15 mouse cellular contexts compared by ENCODE assay signal in the genomic region with DNA sequence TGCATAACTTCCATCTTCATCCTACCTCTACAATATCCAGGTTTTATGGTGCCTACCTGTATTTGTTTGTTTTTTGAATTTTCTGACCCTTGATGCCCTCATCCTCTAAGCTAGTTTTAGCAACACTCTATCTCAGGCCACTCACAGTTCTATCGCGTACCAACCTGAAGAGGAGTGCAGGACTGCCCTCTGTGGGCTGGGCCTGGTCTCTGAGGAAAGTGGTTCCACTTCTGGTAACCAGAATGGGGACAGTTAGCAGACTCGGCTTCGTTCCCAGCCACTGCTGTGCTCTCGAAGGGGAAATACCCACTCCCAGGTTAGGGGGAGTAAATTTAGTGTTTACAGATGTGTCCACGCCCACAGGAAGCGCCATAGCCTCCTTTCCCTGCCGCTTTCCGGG. TPM values are rescaled to one million over a fixed set of nuclear protein-coding genes. Genes with fewer than 3 reads are reported as not detected.
DNase-seq lines count a peak whose midpoint lies in the region; ATAC-seq and TF ChIP-seq lines count a peak whose summit lies in the region.
"Had no signal": no experiment of that assay in that cellular context is flagged by ENCODE, and none has a peak within 500 bp of the region (broad histone marks: within the 10 kb centered on the region; RNA-seq: fewer than 3 reads in every experiment).

No protein-coding gene starts in this region.

- 32% methylated on average over 9 of the region's 9 CpGs for WGBS in intestine, postnatal 0 days
- 30% methylated on average over 9 of the region's 9 CpGs for WGBS in intestine, embryonic 16.5 days
- WGBS in bone marrow, adult 2 months: 5% methylated on average over 9 of the region's 9 CpGs
- 13% methylated on average over 9 of the region's 9 CpGs for WGBS in kidney, embryonic 15.5 days
- 55% methylated on average over 9 of the region's 9 CpGs for WGBS in hindbrain, embryonic 10.5 days

- H3K36me3 ChIP-seq in intestine, postnatal 0 days (ENCODE audit: control insufficient read depth, insufficient read depth): no peaks in the 10 kb centered on the region
- no peaks in the 10 kb centered on the region for H3K36me3 ChIP-seq in intestine, embryonic 16.5 days (ENCODE audit: control insufficient read depth, insufficient read depth, low read length)
- no peaks in the 10 kb centered on the region for H3K36me3 ChIP-seq in kidney, embryonic 15.5 days
- no peaks in the 10 kb centered on the region for H3K36me3 ChIP-seq in megakaryocyte, embryonic 14.5 days (replicated peaks; ENCODE audit: low read length)
- H3K36me3 ChIP-seq in hindbrain, embryonic 10.5 days: no peaks in the 10 kb centered on the region
- H3K36me3 ChIP-seq: forebrain, embryonic 12.5 days; G1E; hindbrain, embryonic 12.5 days had no signal

- no peak for ATAC-seq in intestine, postnatal 0 days
- ATAC-seq in intestine, embryonic 16.5 days: no peak
- peak; percentile 58; the same call in 1 of the 2 replicates for ATAC-seq in kidney, embryonic 15.5 days (replicated peaks; ENCODE audit: low FRiP score)

- H3K27me3 ChIP-seq in intestine, postnatal 0 days (replicated peaks; ENCODE audit: control insufficient read depth, insufficient read depth, low read length): no peaks in the 10 kb centered on the region
- H3K27me3 ChIP-seq in intestine, embryonic 16.5 days (replicated peaks; ENCODE audit: control insufficient read depth, insufficient read depth, low read length): no peaks in the 10 kb centered on the region
- H3K27me3 ChIP-seq in kidney, embryonic 15.5 days: no peaks in the 10 kb centered on the region
- H3K27me3 ChIP-seq in megakaryocyte, embryonic 14.5 days (replicated peaks): peaks cover 8% of the 10 kb centered on the region
- H3K27me3 ChIP-seq in hindbrain, embryonic 10.5 days (ENCODE audit: insufficient read depth, poor library complexity, severe bottlenecking): no peaks in the 10 kb centered on the region
- H3K27me3 ChIP-seq: forebrain, embryonic 12.5 days; hindbrain, embryonic 12.5 days had no signal

- H3K4me1 ChIP-seq in intestine, postnatal 0 days (replicated peaks; ENCODE audit: control insufficient read depth, insufficient read depth, low read length): no peaks in the 10 kb centered on the region
- no peaks in the 10 kb centered on the region for H3K4me1 ChIP-seq in intestine, embryonic 16.5 days (ENCODE audit: control insufficient read depth, insufficient read depth, low read length)
- no peaks in the 10 kb centered on the region; the same call in 1 of the 2 replicates for H3K4me1 ChIP-seq in bone marrow, adult 2 months (ENCODE audit: control insufficient read depth, insufficient read depth, low read length)
- peaks cover 7% of the 10 kb centered on the region; the same call in 1 of the 2 replicates for H3K4me1 ChIP-seq in kidney, embryonic 15.5 days
- peaks cover 11% of the 10 kb centered on the region for H3K4me1 ChIP-seq in megakaryocyte, embryonic 14.5 days
- H3K4me1 ChIP-seq in hindbrain, embryonic 10.5 days (replicated peaks): no peaks in the 10 kb centered on the region
- H3K4me1 ChIP-seq: forebrain, embryonic 12.5 days; hindbrain, embryonic 12.5 days had no signal

- DNase-seq in right cerebral cortex, adult 2 months (ENCODE audit: low spot score in 2 of 2): no peak
- DNase-seq in hindbrain, embryonic 10.5 days (ENCODE audit: low spot score): no peak
- no peak for DNase-seq in frontal cortex, postnatal 25 days (ENCODE audit: low spot score in 2 of 2)
- DNase-seq: adrenal gland, postnatal 14 days; cerebellum, adult 9-10 months; layer of hippocampus, postnatal 36 days; right cerebral cortex, postnatal 4 days had no signal

- peak; percentile 50 for TF ChIP-seq CTCF in intestine, postnatal 0 days (IDR thresholded peaks at IDR 0.05; ENCODE audit: low read depth)
- TF ChIP-seq CTCF in bone marrow, adult 2 months (IDR thresholded peaks at IDR 0.05; ENCODE audit: control insufficient read depth, insufficient read depth, low read length): peak; percentile 31; the same call in 1 of the 2 replicates

- no peak overlapping the region for H3K27ac ChIP-seq in intestine, postnatal 0 days (ENCODE audit: low read depth, low read length)
- H3K27ac ChIP-seq in intestine, embryonic 16.5 days (ENCODE audit: low read length): no peak overlapping the region
- H3K27ac ChIP-seq in bone marrow, adult 2 months (ENCODE audit: control insufficient read depth, insufficient read depth, low read depth, low read length, poor library complexity): no peak overlapping the region
- no peak overlapping the region for H3K27ac ChIP-seq in kidney, embryonic 15.5 days
- H3K27ac ChIP-seq in hindbrain, embryonic 10.5 days: no peak overlapping the region
- H3K27ac ChIP-seq: forebrain, embryonic 12.5 days; hindbrain, embryonic 12.5 days had no signal

- no peak overlapping the region for H3K4me3 ChIP-seq in intestine, postnatal 0 days (ENCODE audit: low read depth, low read length)
- no peak overlapping the region for H3K4me3 ChIP-seq in intestine, embryonic 16.5 days (ENCODE audit: low read length)
- H3K4me3 ChIP-seq in bone marrow, adult 2 months (replicated peaks; ENCODE audit: control insufficient read depth, low read depth, low read length): no peak overlapping the region
- H3K4me3 ChIP-seq in kidney, embryonic 15.5 days (replicated peaks): no peak overlapping the region
- peak overlapping the region; percentile 34 for H3K4me3 ChIP-seq in megakaryocyte, embryonic 14.5 days (replicated peaks)
- no peak overlapping the region for H3K4me3 ChIP-seq in hindbrain, embryonic 10.5 days
- H3K4me3 ChIP-seq: forebrain, embryonic 12.5 days; hindbrain, embryonic 12.5 days had no signal

- H3K9ac ChIP-seq in intestine, postnatal 0 days (ENCODE audit: low read depth, low read length): no peak overlapping the region
- H3K9ac ChIP-seq in intestine, embryonic 16.5 days (ENCODE audit: low read depth, low read length): no peak overlapping the region
- H3K9ac ChIP-seq in kidney, embryonic 15.5 days: no peak overlapping the region
- H3K9ac ChIP-seq: forebrain, embryonic 12.5 days; hindbrain, embryonic 12.5 days had no signal

- no peak for TF ChIP-seq POLR2A in bone marrow, adult 2 months (IDR thresholded peaks at IDR 0.05; ENCODE audit: borderline replicate concordance, control insufficient read depth, low read depth, low read length)

- no peak overlapping the region for H3K4me2 ChIP-seq in intestine, postnatal 0 days (replicated peaks; ENCODE audit: low read depth)
- H3K4me2 ChIP-seq in intestine, embryonic 16.5 days (ENCODE audit: low read depth, low read length): no peak overlapping the region
- H3K4me2 ChIP-seq in kidney, embryonic 15.5 days: peak overlapping the region; percentile 23; the same call in 1 of the 2 replicates
- H3K4me2 ChIP-seq: forebrain, embryonic 12.5 days; hindbrain, embryonic 12.5 days had no signal

- no peaks in the 10 kb centered on the region for H3K9me3 ChIP-seq in intestine, postnatal 0 days (ENCODE audit: control insufficient read depth)
- H3K9me3 ChIP-seq in intestine, embryonic 16.5 days (ENCODE audit: control insufficient read depth, low read length): no peaks in the 10 kb centered on the region
- H3K9me3 ChIP-seq in kidney, embryonic 15.5 days (replicated peaks): no peaks in the 10 kb centered on the region; the same call in 1 of the 2 replicates
- H3K9me3 ChIP-seq in megakaryocyte, embryonic 14.5 days: peaks cover 38% of the 10 kb centered on the region
- H3K9me3 ChIP-seq in hindbrain, embryonic 10.5 days: no peaks in the 10 kb centered on the region; the same call in 1 of the 2 replicates
- H3K9me3 ChIP-seq: forebrain, embryonic 12.5 days; hindbrain, embryonic 12.5 days had no signal

RNA-seq across cellular contexts. Expression of gene Fxyd4, which starts 29.2 kb away (rescaled TPM):
- 0.27 and 0.55 TPM in 2 replicates for polyA plus RNA-seq in intestine, postnatal 0 days (2015; fragmentation: Nextera tagmentation; extraction: Ambion mirVana)
- 1.2 and 2.0 TPM in 2 replicates for polyA plus RNA-seq in intestine, embryonic 16.5 days (2015; fragmentation: Nextera tagmentation; extraction: Ambion mirVana)
- not detected in 2 replicates for polyA plus RNA-seq in bone marrow, adult 2 months (2011; ENCODE audit: insufficient read depth, insufficient read length, low replicate concordance, missing spikeins)
- polyA plus RNA-seq in kidney, embryonic 15.5 days (2015; fragmentation: Nextera tagmentation; extraction: Ambion mirVana): 81.2 and 92.6 TPM in 2 replicates
- not detected in 2 replicates for polyA plus RNA-seq in megakaryocyte, embryonic 14.5 days (2012; ENCODE audit: insufficient read depth, low replicate concordance)
- 2.1 and 2.6 TPM in 2 replicates for polyA plus RNA-seq in hindbrain, embryonic 10.5 days (2016; fragmentation: Nextera tagmentation; extraction: Ambion mirVana)
- polyA plus RNA-seq: G1E had no signal

RNA-seq across cellular contexts. Expression of gene Rasgef1a, which starts 44.5 kb away (rescaled TPM):
- polyA plus RNA-seq in intestine, postnatal 0 days (2015; fragmentation: Nextera tagmentation; extraction: Ambion mirVana): 0.07 and 0.25 TPM in 2 replicates
- polyA plus RNA-seq in intestine, embryonic 16.5 days (2015; fragmentation: Nextera tagmentation; extraction: Ambion mirVana): 0.21 and 0.37 TPM in 2 replicates
- 0.45 TPM in 1 of 2 replicates, not detected in the other for polyA plus RNA-seq in bone marrow, adult 2 months (2011; ENCODE audit: insufficient read depth, insufficient read length, low replicate concordance, missing spikeins)
- 0.76 and 1.0 TPM in 2 replicates for polyA plus RNA-seq in kidney, embryonic 15.5 days (2015; fragmentation: Nextera tagmentation; extraction: Ambion mirVana)
- polyA plus RNA-seq in megakaryocyte, embryonic 14.5 days (2012; ENCODE audit: insufficient read depth, low replicate concordance): 0.30 TPM in 1 of 2 replicates, not detected in the other
- polyA plus RNA-seq in hindbrain, embryonic 10.5 days (2016; fragmentation: Nextera tagmentation; extraction: Ambion mirVana): 0.06 TPM in 1 of 2 replicates, not detected in the other
- polyA plus RNA-seq: G1E had no signal

Comparison
In these comparisons a context has a peak if more than half of its experiments do, and no peak if none do; other contexts are left out.
1. RNA of gene Fxyd4, which starts 29.2 kb away (polyA plus RNA-seq): 81.2 to 92.6 TPM in kidney, embryonic 15.5 days; 2.1 to 2.6 TPM in hindbrain, embryonic 10.5 days, 1.2 to 2.0 TPM in intestine, embryonic 16.5 days, 0.27 to 0.55 TPM in intestine, postnatal 0 days, not detected in bone marrow, adult 2 months and not detected in megakaryocyte, embryonic 14.5 days; every median in the first group is over 10 times any median in the second.